Mouse (Mus musculus) G1E (cell line): Measurements from ENCODE around the gene Fam189a1. TPM values are rescaled to one million over a fixed set of nuclear protein-coding genes. Genes with fewer than 3 reads are reported as not detected.

Experiments
- ATAC-seq: 2 replicates; pipeline ENCODE4 v1.8.0; 2016; ENCODE audit warnings: mild to moderate bottlenecking; ENCODE audit not compliant: insufficient number of reproducible peaks, poor library complexity, low FRiP score, severe bottlenecking; ENCODE audit errors: extremely low read depth
- DNase-seq: peaks from one replicate; pipeline ENCODE4 v3.0.0; 2012; ENCODE audit warnings: low spot score
- H3K27me3 ChIP-seq: 2 replicates; pipeline ENCODE4 v1.6.1; 2012; ENCODE audit warnings: mild to moderate bottlenecking, low read length, inconsistent platforms; ENCODE audit not compliant: insufficient read depth
- H3K36me3 ChIP-seq: replicated peaks from 2 replicates; pipeline ENCODE3; 2012; ENCODE audit warnings: mild to moderate bottlenecking, inconsistent platforms
- H3K4me1 ChIP-seq: 2 replicates; pipeline ENCODE4 v1.6.1; 2012; ENCODE audit warnings: low read depth, low read length, inconsistent platforms, mixed read lengths; ENCODE audit not compliant: insufficient read depth
- H3K4me3 ChIP-seq: 2 replicates; pipeline ENCODE4 v1.5.1; 2012; ENCODE audit warnings: low read depth, mild to moderate bottlenecking, inconsistent platforms, low read length, moderate library complexity, mixed read lengths
- H3K9me3 ChIP-seq: replicated peaks from 2 replicates; pipeline ENCODE4 v1.6.1; 2012; ENCODE audit warnings: inconsistent platforms
- CTCF ChIP-seq: IDR thresholded peaks from 2 replicates; pipeline ENCODE4 v1.5.1; 2012; ENCODE audit warnings: low read depth, low read length, inconsistent platforms, mixed read lengths
- GATA1 ChIP-seq: IDR thresholded peaks from 2 replicates; pipeline ENCODE4 v1.6.1; 2012; ENCODE audit warnings: borderline replicate concordance, low read length, inconsistent platforms, mixed read lengths
- GATA2 ChIP-seq: IDR thresholded peaks from 2 replicates; pipeline ENCODE4 v1.6.1; 2012; ENCODE audit warnings: low read depth, low read length, inconsistent platforms, borderline replicate concordance
- POLR2AphosphoS5 ChIP-seq: IDR thresholded peaks from 2 replicates; pipeline ENCODE4 v1.6.1; 2012; ENCODE audit warnings: low read depth, low read length, inconsistent platforms; ENCODE audit not compliant: insufficient replicate concordance
- TAL1 ChIP-seq: conservative IDR thresholded peaks from 2 replicates; pipeline ENCODE4 v1.6.1; 2012; ENCODE audit warnings: low read depth, low read length, inconsistent platforms, mixed read lengths
- polyA plus RNA-seq: library from polyadenylated mRNA; stranded (reverse); fragments of >175 nt; gene quantifications from 2 replicates; pipeline ENCODE4 v1.2.3, GENCODE M21; 2012
- total RNA-seq, 2 experiments: library from RNA; stranded (forward) in 1 of 2; stranded (reverse) in 1 of 2; fragments of 200-1000 nt in 1 of 2; fragments of >200 nt in 1 of 2; fragmentation: Nextera tagmentation in 1 of 2; gene quantifications; 2 replicates each; pipeline ENCODE4 v1.2.3; 2014 to 2017

Fam189a1 gene
- total and polyA plus RNA-seq, 3 experiments: 0.16 TPM; not detected in 2

- H3K4me3 ChIP-seq: no peak overlapping the region
- H3K36me3 ChIP-seq: peaks cover 1% of the 10 kb centered on the region
- 0 out of 2 replicates have a peak, but pooled peaks cover 2% of the 10 kb centered on the region for H3K4me1 ChIP-seq
- H3K9me3 ChIP-seq: no peaks in the 10 kb centered on the region
- H3K27me3 ChIP-seq: 0 out of 2 replicates have a peak, but pooled peaks cover 5% of the 10 kb centered on the region
- DNase-seq (no peak), ATAC-seq (no peak)
- TF ChIP-seq POLR2AphosphoS5 (no peak), TAL1 (no peak)
Measured at GRCm38 (mm10) chr7:64863538-64863937, 292.8 kb downstream of the Fam189a1 start.

- Histone ChIP-seq H3K9me3 (no peaks in the 10 kb centered on the region), H3K4me1 (no peaks in the 10 kb centered on the region), H3K4me3 (no peak overlapping the region), H3K36me3 (no peaks in the 10 kb centered on the region), H3K27me3 (0 out of 2 replicates have a peak, but pooled peaks cover 5% of the 10 kb centered on the region)
- ATAC-seq: no peak
- DNase-seq: no peak
- TF ChIP-seq GATA1: no peak
- TF ChIP-seq TAL1: no peak
- TF ChIP-seq GATA2: no peak
- no peak for TF ChIP-seq CTCF
- TF ChIP-seq POLR2AphosphoS5: no peak
Measured at GRCm38 (mm10) chr7:64862978-64863377, 293.4 kb downstream of the Fam189a1 start.

- ATAC-seq (no peak), DNase-seq (no peak)
- TF ChIP-seq POLR2AphosphoS5 (no peak), GATA1 (no peak), GATA2 (no peak), CTCF (no peak), TAL1 (no peak)
- Histone ChIP-seq H3K27me3 (0 out of 2 replicates have a peak, but pooled peaks cover 2% of the 10 kb centered on the region), H3K36me3 (no peaks in the 10 kb centered on the region), H3K4me3 (no peak overlapping the region), H3K9me3 (no peaks in the 10 kb centered on the region), H3K4me1 (no peaks in the 10 kb centered on the region)
Measured at GRCm38 (mm10) chr7:64856526-64857082, 299.8 kb downstream of the Fam189a1 start.

GRCm38 (mm10) chr7:64855976-64856375 is 300.4 kb downstream of the Fam189a1 start:
- H3K36me3 ChIP-seq: no peaks in the 10 kb centered on the region
- H3K9me3 ChIP-seq: no peaks in the 10 kb centered on the region
- no peak for TF ChIP-seq CTCF
- TF ChIP-seq GATA2: no peak
- TF ChIP-seq GATA1: no peak
- TF ChIP-seq POLR2AphosphoS5: no peak
- TF ChIP-seq TAL1: no peak
- H3K27me3 ChIP-seq: 0 out of 2 replicates have a peak, but pooled peaks cover 2% of the 10 kb centered on the region
- ATAC-seq (no peak), DNase-seq (no peak)
- H3K4me1 ChIP-seq: no peaks in the 10 kb centered on the region
- H3K4me3 ChIP-seq: no peak overlapping the region

- DNase-seq (no peak), ATAC-seq (no peak)
- Histone ChIP-seq H3K9me3 (no peaks in the 10 kb centered on the region), H3K4me1 (no peaks in the 10 kb centered on the region), H3K36me3 (no peaks in the 10 kb centered on the region), H3K4me3 (no peak overlapping the region), H3K27me3 (0 out of 2 replicates have a peak, but pooled peaks cover 2% of the 10 kb centered on the region)
- TF ChIP-seq POLR2AphosphoS5: no peak
- no peak for TF ChIP-seq CTCF
- no peak for TF ChIP-seq GATA1
- TF ChIP-seq GATA2: no peak
- TF ChIP-seq TAL1: no peak
Measured at GRCm38 (mm10) chr7:64855389-64855927, 300.9 kb downstream of the Fam189a1 start.

GRCm38 (mm10) chr7:64850791-64851190 is 305.6 kb downstream of the Fam189a1 start:
- DNase-seq (no peak), ATAC-seq (no peak)
- Histone ChIP-seq H3K27me3 (no peaks in the 10 kb centered on the region), H3K4me3 (no peak overlapping the region), H3K9me3 (no peaks in the 10 kb centered on the region), H3K36me3 (no peaks in the 10 kb centered on the region), H3K4me1 (no peaks in the 10 kb centered on the region)
- TF ChIP-seq CTCF: no peak
- TF ChIP-seq GATA1: no peak
- no peak for TF ChIP-seq TAL1
